Mouse (Mus musculus): ENCODE measurements at regions not wholly inside any gene's neighbourhood (a gene's known extent, or its start where the extent isn't known, plus 50 kb on each side); places are given as distances from the start of the nearest gene placed in this dataset.

- Histone ChIP-seq H3K9me3 (replicated peaks; ENCODE audit: control insufficient read depth, low read length) (no peaks in the 10 kb centered on the region), H3K4me3 (ENCODE audit: low read depth, low read length) (no peak overlapping the region), H3K27me3 (ENCODE audit: control insufficient read depth, insufficient read depth, low read length) (peaks cover 5% of the 10 kb centered on the region; the same call in 1 of the 2 replicates), H3K4me1 (ENCODE audit: control insufficient read depth, insufficient read depth, low read length) (no peaks in the 10 kb centered on the region), H3K4me2 (no peak overlapping the region), H3K9ac (ENCODE audit: low read depth, low read length) (no peak overlapping the region), H3K36me3 (ENCODE audit: control insufficient read depth, insufficient read depth, low read length) (no peaks in the 10 kb centered on the region), H3K27ac (ENCODE audit: low read depth, low read length) (no peak overlapping the region)
- ATAC-seq (replicated peaks; ENCODE audit: insufficient number of reproducible peaks, low FRiP score, low TSS enrichment) = no peak
- 66% methylated on average over 5 of the region's 5 CpGs for WGBS (ENCODE audit: insufficient replicate concordance)
These were observed 146.7 kb upstream of the Cypt12 start for GRCm38 (mm10) chr3:17801479-17801878.

GRCm38 (mm10) chr3:17805185-17805584 is 143.0 kb upstream of the Cypt12 start:
- Histone ChIP-seq H3K4me2 (no peak overlapping the region), H3K4me1 (ENCODE audit: control insufficient read depth, insufficient read depth, low read length) (no peaks in the 10 kb centered on the region), H3K36me3 (ENCODE audit: control insufficient read depth, insufficient read depth, low read length) (no peaks in the 10 kb centered on the region), H3K9me3 (replicated peaks; ENCODE audit: control insufficient read depth, low read length) (no peaks in the 10 kb centered on the region), H3K27ac (ENCODE audit: low read depth, low read length) (no peak overlapping the region), H3K4me3 (ENCODE audit: low read depth, low read length) (no peak overlapping the region), H3K9ac (ENCODE audit: low read depth, low read length) (no peak overlapping the region), H3K27me3 (ENCODE audit: control insufficient read depth, insufficient read depth, low read length) (no peaks in the 10 kb centered on the region)
- ATAC-seq (replicated peaks; ENCODE audit: insufficient number of reproducible peaks, low FRiP score, low TSS enrichment) = no peak
- WGBS (ENCODE audit: insufficient replicate concordance) = 56% methylated on average over 1 of the region's 1 CpGs

- no peak overlapping the region for H3K9ac ChIP-seq (ENCODE audit: low read depth, low read length)
- ATAC-seq (replicated peaks; ENCODE audit: insufficient number of reproducible peaks, low FRiP score, low TSS enrichment) = no peak
- H3K36me3 ChIP-seq (ENCODE audit: control insufficient read depth, insufficient read depth, low read length) = no peaks in the 10 kb centered on the region
- no peak overlapping the region for H3K27ac ChIP-seq (ENCODE audit: low read depth, low read length)
- H3K27me3 ChIP-seq (ENCODE audit: control insufficient read depth, insufficient read depth, low read length) = no peaks in the 10 kb centered on the region
- no peaks in the 10 kb centered on the region for H3K9me3 ChIP-seq (replicated peaks; ENCODE audit: control insufficient read depth, low read length)
- H3K4me3 ChIP-seq (ENCODE audit: low read depth, low read length) = no peak overlapping the region
- 36% methylated on average over 6 of the region's 6 CpGs for WGBS (ENCODE audit: insufficient replicate concordance)
- H3K4me2 ChIP-seq = no peak overlapping the region
- H3K4me1 ChIP-seq (ENCODE audit: control insufficient read depth, insufficient read depth, low read length) = no peaks in the 10 kb centered on the region
These were observed 136.9 kb upstream of the Cypt12 start for GRCm38 (mm10) chr3:17811290-17811689.

- no peaks in the 10 kb centered on the region for H3K4me1 ChIP-seq (ENCODE audit: control insufficient read depth, insufficient read depth, low read length)
- no peak for ATAC-seq (replicated peaks; ENCODE audit: insufficient number of reproducible peaks, low FRiP score, low TSS enrichment)
- H3K4me3 ChIP-seq (ENCODE audit: low read depth, low read length) = no peak overlapping the region
- no peak overlapping the region for H3K27ac ChIP-seq (ENCODE audit: low read depth, low read length)
- WGBS (ENCODE audit: insufficient replicate concordance) = 47% methylated on average over 3 of the region's 3 CpGs
- H3K9me3 ChIP-seq (replicated peaks; ENCODE audit: control insufficient read depth, low read length) = no peaks in the 10 kb centered on the region
- no peaks in the 10 kb centered on the region for H3K27me3 ChIP-seq (ENCODE audit: control insufficient read depth, insufficient read depth, low read length)
- H3K4me2 ChIP-seq = no peak overlapping the region
- H3K36me3 ChIP-seq (ENCODE audit: control insufficient read depth, insufficient read depth, low read length) = no peaks in the 10 kb centered on the region
- H3K9ac ChIP-seq (ENCODE audit: low read depth, low read length) = no peak overlapping the region
These were observed 124.0 kb upstream of the Cypt12 start for GRCm38 (mm10) chr3:17824201-17824600.

GRCm38 (mm10) chr3:17824662-17825061 is 123.5 kb upstream of the Cypt12 start:
- no peak for ATAC-seq (replicated peaks; ENCODE audit: insufficient number of reproducible peaks, low FRiP score, low TSS enrichment)
- Histone ChIP-seq H3K9me3 (replicated peaks; ENCODE audit: control insufficient read depth, low read length) (no peaks in the 10 kb centered on the region), H3K4me3 (ENCODE audit: low read depth, low read length) (no peak overlapping the region), H3K36me3 (ENCODE audit: control insufficient read depth, insufficient read depth, low read length) (no peaks in the 10 kb centered on the region), H3K4me2 (no peak overlapping the region), H3K9ac (ENCODE audit: low read depth, low read length) (no peak overlapping the region), H3K4me1 (ENCODE audit: control insufficient read depth, insufficient read depth, low read length) (no peaks in the 10 kb centered on the region), H3K27ac (ENCODE audit: low read depth, low read length) (no peak overlapping the region), H3K27me3 (ENCODE audit: control insufficient read depth, insufficient read depth, low read length) (no peaks in the 10 kb centered on the region)
- 45% methylated on average over 4 of the region's 4 CpGs for WGBS (ENCODE audit: insufficient replicate concordance)

- ATAC-seq (replicated peaks; ENCODE audit: insufficient number of reproducible peaks, low FRiP score, low TSS enrichment) = no peak
- no peak overlapping the region for H3K4me3 ChIP-seq (ENCODE audit: low read depth, low read length)
- WGBS (ENCODE audit: insufficient replicate concordance) = 57% methylated on average over 3 of the region's 3 CpGs
- no peaks in the 10 kb centered on the region for H3K9me3 ChIP-seq (replicated peaks; ENCODE audit: control insufficient read depth, low read length)
- no peak overlapping the region for H3K4me2 ChIP-seq
- H3K36me3 ChIP-seq (ENCODE audit: control insufficient read depth, insufficient read depth, low read length) = no peaks in the 10 kb centered on the region
- no peak overlapping the region for H3K9ac ChIP-seq (ENCODE audit: low read depth, low read length)
- no peaks in the 10 kb centered on the region for H3K4me1 ChIP-seq (ENCODE audit: control insufficient read depth, insufficient read depth, low read length)
- no peak overlapping the region for H3K27ac ChIP-seq (ENCODE audit: low read depth, low read length)
- no peaks in the 10 kb centered on the region for H3K27me3 ChIP-seq (ENCODE audit: control insufficient read depth, insufficient read depth, low read length)
These were observed 122.8 kb upstream of the Cypt12 start for GRCm38 (mm10) chr3:17825254-17825890.

GRCm38 (mm10) chr3:17834706-17835105 is 113.5 kb upstream of the Cypt12 start:
- H3K4me2 ChIP-seq = no peak overlapping the region
- no peaks in the 10 kb centered on the region for H3K4me1 ChIP-seq (ENCODE audit: control insufficient read depth, insufficient read depth, low read length)
- ATAC-seq (replicated peaks; ENCODE audit: insufficient number of reproducible peaks, low FRiP score, low TSS enrichment) = no peak
- H3K27ac ChIP-seq (ENCODE audit: low read depth, low read length) = no peak overlapping the region
- H3K4me3 ChIP-seq (ENCODE audit: low read depth, low read length) = no peak overlapping the region
- no peak overlapping the region for H3K9ac ChIP-seq (ENCODE audit: low read depth, low read length)
- 24% methylated on average over 1 of the region's 1 CpGs for WGBS (ENCODE audit: insufficient replicate concordance)
- H3K9me3 ChIP-seq (replicated peaks; ENCODE audit: control insufficient read depth, low read length) = no peaks in the 10 kb centered on the region
- H3K36me3 ChIP-seq (ENCODE audit: control insufficient read depth, insufficient read depth, low read length) = no peaks in the 10 kb centered on the region
- H3K27me3 ChIP-seq (ENCODE audit: control insufficient read depth, insufficient read depth, low read length) = no peaks in the 10 kb centered on the region

GRCm38 (mm10) chr3:17847609-17848008 is 100.6 kb upstream of the Cypt12 start:
- Histone ChIP-seq H3K4me3 (ENCODE audit: low read depth, low read length) (no peak overlapping the region), H3K9ac (ENCODE audit: low read depth, low read length) (no peak overlapping the region), H3K36me3 (ENCODE audit: control insufficient read depth, insufficient read depth, low read length) (no peaks in the 10 kb centered on the region), H3K4me1 (ENCODE audit: control insufficient read depth, insufficient read depth, low read length) (no peaks in the 10 kb centered on the region), H3K9me3 (replicated peaks; ENCODE audit: control insufficient read depth, low read length) (no peaks in the 10 kb centered on the region), H3K27ac (ENCODE audit: low read depth, low read length) (no peak overlapping the region), H3K27me3 (ENCODE audit: control insufficient read depth, insufficient read depth, low read length) (no peaks in the 10 kb centered on the region), H3K4me2 (no peak overlapping the region)
- ATAC-seq (replicated peaks; ENCODE audit: insufficient number of reproducible peaks, low FRiP score, low TSS enrichment) = no peak
- WGBS (ENCODE audit: insufficient replicate concordance) = 64% methylated on average over 7 of the region's 7 CpGs

- Histone ChIP-seq H3K27ac (ENCODE audit: low read depth, low read length) (no peak overlapping the region), H3K9me3 (replicated peaks; ENCODE audit: control insufficient read depth, low read length) (no peaks in the 10 kb centered on the region), H3K36me3 (ENCODE audit: control insufficient read depth, insufficient read depth, low read length) (no peaks in the 10 kb centered on the region), H3K9ac (ENCODE audit: low read depth, low read length) (no peak overlapping the region), H3K4me3 (ENCODE audit: low read depth, low read length) (no peak overlapping the region), H3K4me1 (ENCODE audit: control insufficient read depth, insufficient read depth, low read length) (no peaks in the 10 kb centered on the region), H3K4me2 (no peak overlapping the region), H3K27me3 (ENCODE audit: control insufficient read depth, insufficient read depth, low read length) (no peaks in the 10 kb centered on the region)
- ATAC-seq (replicated peaks; ENCODE audit: insufficient number of reproducible peaks, low FRiP score, low TSS enrichment) = no peak
These were observed 100.0 kb upstream of the Cypt12 start for GRCm38 (mm10) chr3:17848181-17848580.

Measured in heart, embryonic 11.5 days (tissue).